Mouse (Mus musculus) olfactory bulb, adult 2 months (tissue): ENCODE data around the gene Prr5l.

ENCODE experiments used
- CTCF ChIP-seq: fragments of 200-500 bp; IDR thresholded peaks from 2 replicates; pipeline ENCODE4 v1.5.1; 2012; ENCODE audit warnings: low read depth, mild to moderate bottlenecking, low read length, moderate library complexity; ENCODE audit not compliant: insufficient read depth
- POLR2A ChIP-seq: fragments of 200-500 bp; IDR thresholded peaks from 2 replicates; pipeline ENCODE4 v1.6.1; 2012; ENCODE audit warnings: mild to moderate bottlenecking, low read depth, low read length, moderate library complexity; ENCODE audit not compliant: insufficient read depth

- no peak for TF ChIP-seq CTCF
- no peak for TF ChIP-seq POLR2A
Observed at GRCm38 (mm10) chr2:101842756-101843155, 40.1 kb downstream of the Prr5l start.
